Mouse (Mus musculus) adrenal gland, postnatal 14 days (tissue): ENCODE measurements at regions not wholly inside any gene's neighbourhood (a gene's known extent, or its start where the extent isn't known, plus 50 kb on each side); places are given as distances from the start of the nearest gene placed in this dataset.
"Not testable (repeated sequence)": the region's sequence is repeated elsewhere in the genome, so short reads cannot be mapped to it uniquely, and the experiment has no call there.

Source experiments
- DNase-seq: peaks from one replicate; pipeline ENCODE4 v3.0.0; 2021; ENCODE audit warnings: mixed read lengths

- DNase-seq, result no peak
Observed at GRCm38 (mm10) chr11:91524019-91524418, 53.3 kb downstream of the Kif2b start.

- DNase-seq, result no peak
Observed at GRCm38 (mm10) chr11:91479236-91479635, 98.1 kb downstream of the Kif2b start.

DNA sequence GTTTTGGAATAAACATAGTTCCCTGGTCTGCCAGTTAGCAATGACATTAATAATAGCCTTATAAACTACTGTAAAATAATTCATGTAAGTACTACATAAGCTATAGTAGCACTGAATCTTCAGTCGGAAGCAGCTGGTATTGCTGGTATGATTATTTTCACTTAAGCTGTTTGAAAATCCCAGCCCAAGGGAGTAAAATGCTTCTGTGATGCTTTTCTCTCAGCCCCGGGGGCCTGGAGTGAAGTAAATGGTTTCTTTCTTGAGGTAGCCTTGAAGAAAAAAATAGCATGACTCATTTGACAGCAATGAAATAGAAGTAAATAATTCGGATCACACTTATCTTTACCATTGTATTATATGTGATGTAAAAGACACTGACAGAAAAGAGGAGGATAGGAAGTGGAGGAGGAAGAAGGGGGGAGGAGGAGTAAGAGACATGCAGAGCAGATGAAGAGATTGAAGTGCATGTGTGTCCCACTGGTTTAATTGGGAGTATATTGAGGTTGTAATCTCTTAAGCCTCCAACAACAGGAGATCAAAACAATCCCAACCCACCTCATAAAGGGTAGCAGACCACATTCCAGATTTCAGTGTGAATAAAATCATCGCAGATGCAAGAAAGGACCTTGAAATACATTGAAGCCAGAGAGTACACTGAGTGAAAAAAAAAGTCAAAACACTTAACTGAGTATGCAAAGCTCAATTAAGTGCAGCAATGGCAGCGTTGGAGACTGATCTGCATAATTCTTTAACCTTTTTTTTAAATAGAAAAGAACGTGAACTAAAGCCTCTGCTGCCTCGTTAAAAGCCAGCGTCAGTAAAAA is 113.6 kb downstream of the Kif2b start:
- DNase-seq, result no peak

GRCm38 (mm10) chr11:91461946-91462345 is 115.4 kb downstream of the Kif2b start:
- DNase-seq, result no peak

GRCm38 (mm10) chr11:91442361-91442760 is 135.0 kb downstream of the Kif2b start:
- no peak for DNase-seq

DNA sequence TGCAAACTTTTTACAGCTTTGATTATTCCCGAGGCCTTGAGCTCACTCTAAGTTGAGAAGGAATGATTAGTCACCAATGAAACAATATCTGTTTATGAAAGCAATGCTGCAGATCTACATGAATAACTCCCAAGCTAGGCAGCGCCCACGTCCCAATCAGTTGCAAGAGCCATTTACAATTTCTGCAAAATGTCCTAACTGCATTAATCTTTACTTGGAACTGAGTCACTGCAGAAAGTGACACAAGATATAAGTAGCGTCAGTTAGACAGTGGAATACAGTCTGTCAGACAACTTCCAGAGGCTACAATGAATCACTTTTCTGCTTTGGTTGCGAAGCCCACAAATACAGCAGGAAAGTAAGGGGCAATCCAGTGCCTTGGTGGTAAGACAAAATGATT is 145.2 kb downstream of the Kif2b start:
- DNase-seq, result peak; percentile 7

DNA sequence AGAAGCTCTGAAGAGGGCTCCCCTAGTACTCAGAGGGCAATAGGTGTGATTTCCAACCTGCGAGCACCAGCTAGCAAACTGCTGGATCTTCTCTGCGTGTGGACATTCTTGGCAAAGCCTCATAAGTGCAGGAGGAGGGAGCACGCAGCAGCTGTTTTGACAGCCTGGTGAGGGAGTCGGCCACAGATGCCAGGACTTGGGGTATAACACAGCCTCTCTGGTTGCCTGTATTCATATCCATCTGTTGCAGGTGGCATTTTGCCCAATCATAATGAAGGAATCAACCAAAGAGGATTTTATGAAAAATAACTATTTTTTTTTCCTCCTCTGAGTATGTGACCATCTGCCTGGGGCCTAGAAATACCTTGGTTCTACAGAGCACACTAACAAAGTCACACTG is 150.6 kb downstream of the Kif2b start:
- DNase-seq, result no peak

DNA sequence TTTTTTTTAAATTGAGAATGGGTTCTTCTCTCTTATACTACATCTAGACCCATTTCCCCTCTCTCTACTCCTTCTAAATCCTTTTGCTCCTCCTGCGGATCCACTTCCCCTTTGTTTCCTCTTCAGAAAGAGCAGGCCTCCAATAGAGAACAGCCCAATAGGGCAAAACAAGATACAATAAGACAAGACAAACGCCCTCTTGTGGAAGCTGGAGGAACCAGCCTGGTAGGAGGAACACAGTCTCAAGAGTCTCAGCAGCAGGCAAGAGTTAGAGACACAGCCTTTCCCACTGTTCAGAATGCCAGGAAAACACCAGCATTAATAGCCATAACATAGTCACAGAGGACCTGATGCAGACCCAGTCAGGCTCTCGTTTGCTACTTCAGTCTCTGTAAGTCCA is 190.2 kb downstream of the Kif2b start:
- peak; percentile 8 for DNase-seq

GRCm38 (mm10) chr11:91357029-91357428 is 220.3 kb downstream of the Kif2b start:
- no peak for DNase-seq

- no peak for DNase-seq
Observed at GRCm38 (mm10) chr11:91342629-91343028, 234.7 kb downstream of the Kif2b start.

- DNase-seq, result no peak
Observed at GRCm38 (mm10) chr11:91333056-91333455, 244.3 kb downstream of the Kif2b start.

- DNase-seq, result no peak
Observed at GRCm38 (mm10) chr11:91327543-91327942, 249.8 kb downstream of the Kif2b start.

DNA sequence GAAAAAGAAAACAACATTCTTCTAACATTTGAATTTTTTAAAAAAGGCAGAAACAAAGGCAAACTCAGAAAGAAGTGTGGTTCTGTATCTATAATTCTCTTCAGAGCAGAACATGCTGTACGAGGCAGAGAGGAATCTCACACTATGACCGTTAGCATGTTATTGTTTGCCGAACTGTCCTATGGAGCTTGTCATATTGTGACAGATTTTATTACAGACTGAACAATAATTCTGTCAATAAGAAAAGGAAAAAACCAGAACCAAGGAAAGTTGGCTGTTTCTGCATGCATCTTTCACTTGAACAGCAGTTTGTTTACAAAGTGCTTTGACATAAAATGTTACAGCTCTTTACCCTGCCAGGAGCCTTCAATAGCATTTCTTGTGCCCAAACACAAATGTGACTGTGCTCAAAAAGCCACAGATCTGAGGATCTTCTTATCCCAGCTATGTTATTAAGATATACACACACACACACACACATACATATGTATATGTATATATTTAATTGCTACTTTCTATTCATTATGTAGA is 267.1 kb downstream of the Kif2b start:
- DNase-seq, result no peak

DNA sequence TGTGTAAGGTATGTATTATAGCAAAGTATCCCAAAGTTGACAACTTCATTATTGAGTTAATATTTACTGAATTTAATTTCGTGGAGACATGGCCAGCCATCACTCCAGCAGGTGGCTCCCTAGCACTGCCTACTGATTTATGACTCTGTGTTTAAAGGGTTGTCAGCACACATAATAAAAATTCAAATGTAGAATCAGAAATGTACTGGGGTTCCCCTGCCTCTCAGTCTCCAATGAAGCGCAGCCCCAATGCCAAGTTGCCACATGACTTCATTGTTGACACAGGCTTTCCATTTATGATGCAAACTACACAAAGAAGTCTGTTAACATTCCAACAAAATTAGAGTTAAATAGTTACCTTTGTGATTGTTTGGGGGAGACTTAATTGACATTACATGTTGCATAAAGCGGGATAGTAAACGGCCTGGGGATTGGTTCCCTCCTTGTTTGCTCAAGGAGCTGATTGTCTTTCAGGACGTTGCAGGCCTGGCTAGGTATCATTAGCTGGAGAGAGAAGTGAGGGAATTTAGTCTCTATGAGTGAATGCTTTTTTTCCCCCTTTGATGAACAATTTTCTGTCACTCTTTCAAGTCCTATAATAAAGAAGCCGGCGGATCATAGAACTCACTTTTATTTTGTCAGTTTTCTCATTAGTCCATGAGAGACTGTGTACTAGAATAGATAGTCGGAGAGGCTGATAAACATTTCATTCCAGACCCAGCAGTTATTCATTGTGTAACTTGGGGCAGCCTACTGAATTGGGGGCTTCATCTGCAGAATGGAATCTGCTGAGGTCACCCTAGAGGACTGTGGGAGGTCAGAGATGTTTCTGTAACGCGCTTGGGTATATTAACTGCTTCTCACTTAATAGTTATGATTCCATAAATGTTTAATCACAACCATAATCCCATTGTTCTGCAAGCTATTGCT is 287.9 kb downstream of the Kif2b start:
- DNase-seq, result peak; percentile 38

DNA sequence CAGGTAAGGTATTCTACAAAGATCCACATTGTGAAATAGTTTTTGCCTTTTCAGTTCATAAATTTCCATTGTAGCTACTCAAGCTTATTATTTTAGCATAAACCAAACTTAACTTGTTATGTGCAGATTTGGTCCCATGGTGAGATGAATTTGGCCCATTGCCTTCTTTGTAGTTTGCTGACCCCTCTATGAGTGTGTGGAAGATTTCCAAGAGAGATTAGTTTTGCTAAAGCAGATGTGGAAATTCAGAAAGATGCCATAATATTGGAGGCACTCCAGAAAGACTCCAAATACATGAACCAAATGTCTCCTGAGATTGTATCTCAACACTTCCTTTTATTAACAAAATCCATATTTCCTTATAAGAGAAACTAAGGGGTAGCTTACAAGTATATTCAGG is 291.0 kb downstream of the Kif2b start:
- DNase-seq, result no peak

GRCm38 (mm10) chr11:91262216-91262615 is 315.1 kb downstream of the Kif2b start:
- DNase-seq, result no peak

- not testable (repeated sequence) for DNase-seq
Observed at GRCm38 (mm10) chr11:91242061-91242460, 335.3 kb downstream of the Kif2b start.

GRCm38 (mm10) chr11:91216158-91216557 is 361.2 kb downstream of the Kif2b start:
- DNase-seq, result no peak

DNA sequence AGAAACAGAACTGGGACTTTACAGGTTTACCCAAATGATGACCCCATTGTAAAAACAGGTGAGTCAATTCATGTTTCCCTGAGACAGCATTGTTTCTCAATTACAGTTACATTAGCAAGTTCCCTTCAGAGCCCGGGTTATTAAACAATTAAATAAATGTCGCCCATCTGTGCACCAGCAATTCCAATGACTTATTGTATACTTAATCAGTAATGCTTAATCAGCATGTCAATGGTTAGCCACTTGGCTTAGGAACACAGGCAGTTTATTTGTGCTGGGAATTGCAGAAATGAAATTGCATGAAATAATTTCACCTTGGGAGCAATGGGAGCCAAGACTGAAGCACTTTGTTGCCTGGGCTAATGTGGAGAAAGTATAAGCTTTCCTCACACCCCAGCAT is 364.3 kb downstream of the Kif2b start:
- DNase-seq, result no peak

DNA sequence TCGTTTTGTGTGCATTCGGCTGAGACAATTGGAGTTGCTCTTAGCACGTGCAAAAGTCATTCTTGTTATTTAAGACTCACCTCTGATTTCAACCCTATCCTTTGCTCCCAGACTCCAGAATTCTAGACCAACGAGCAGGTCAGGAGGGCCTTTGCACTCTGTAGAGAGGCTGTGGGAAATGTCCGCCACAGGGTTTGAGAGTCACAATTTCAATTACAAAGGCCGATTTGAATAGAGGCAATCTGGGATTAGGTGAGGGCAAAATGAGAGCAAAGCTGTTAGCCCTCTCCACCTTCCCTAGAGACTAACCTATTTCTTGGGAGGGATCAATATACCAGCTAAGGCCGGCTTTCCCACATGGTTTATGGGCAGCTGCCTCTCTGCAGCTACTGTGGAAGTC is 370.9 kb downstream of the Kif2b start:
- DNase-seq, result no peak

DNA sequence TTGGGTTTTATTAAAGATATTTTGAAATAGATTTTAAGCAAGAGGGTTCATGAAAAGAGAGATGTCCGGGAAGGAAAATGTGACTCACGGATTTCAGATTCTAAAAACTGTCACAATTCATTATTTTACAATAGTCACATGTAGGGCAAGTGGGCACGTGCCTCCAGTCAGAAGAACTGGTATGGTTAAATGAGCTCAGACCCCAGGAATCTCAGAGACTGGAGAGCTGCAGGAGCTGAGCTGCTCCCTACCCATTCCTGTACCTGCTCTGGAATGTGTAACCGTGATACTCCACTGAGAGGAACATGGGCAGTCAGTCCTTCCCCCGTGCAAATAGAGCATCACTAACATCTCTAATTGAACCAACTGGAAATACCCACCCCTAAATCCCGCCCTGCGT is 372.9 kb downstream of the Kif2b start:
- peak; percentile 7 for DNase-seq

DNA sequence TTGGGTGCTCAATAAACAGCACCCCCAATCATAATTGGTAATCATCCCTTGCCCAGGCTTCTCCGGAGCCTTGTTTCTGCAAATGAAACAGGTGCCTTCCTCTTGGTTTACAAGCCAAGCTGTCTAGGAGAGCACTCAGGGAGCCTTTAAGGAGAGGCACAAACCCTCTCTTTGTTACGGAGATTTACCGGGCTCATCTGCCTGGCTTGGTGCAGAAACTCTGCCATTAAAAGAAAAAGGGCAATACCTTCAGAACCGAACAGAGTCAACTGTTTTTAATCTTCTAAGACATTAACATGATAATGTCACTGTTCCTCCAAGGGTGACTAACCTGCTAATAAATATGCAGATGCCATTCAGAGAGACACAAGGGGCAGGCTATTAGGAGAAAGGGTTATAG is 380.5 kb downstream of the Kif2b start:
- DNase-seq, result no peak

DNA sequence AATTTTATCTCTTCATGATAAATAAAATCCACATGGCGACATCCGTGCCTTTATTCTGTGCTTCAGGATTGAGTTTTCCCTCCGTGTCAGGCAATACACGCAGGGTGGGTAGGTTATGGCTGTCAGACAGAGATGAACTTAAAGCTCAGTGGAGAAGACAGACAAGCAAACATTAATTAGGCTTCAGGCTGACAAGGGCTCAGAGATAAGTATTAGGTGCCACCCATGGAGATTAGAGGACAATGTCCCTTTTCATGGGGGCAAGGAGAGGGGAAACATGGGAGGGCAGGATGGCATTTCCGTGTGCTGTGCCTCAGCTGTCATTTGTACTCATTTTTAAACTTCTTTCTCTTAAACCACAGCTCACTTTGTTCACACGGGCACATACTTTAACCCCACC is 381.0 kb downstream of the Kif2b start:
- no peak for DNase-seq
